Mouse (Mus musculus) hindbrain, embryonic 11.5 days (tissue): ENCODE results near the gene Pdlim7. TPM values are rescaled to one million over a fixed set of nuclear protein-coding genes. Genes with fewer than 3 reads are reported as not detected.

ENCODE experiments used
- ATAC-seq: fragments of 200-750 bp; cut with Nextera tagmentation; 2 replicates; pipeline ENCODE4 v1.8.0; 2017; ENCODE audit warnings: mild to moderate bottlenecking, moderate TSS enrichment, moderate library complexity; ENCODE audit not compliant: low FRiP score
- DNase-seq: peaks from one replicate; pipeline ENCODE4 v3.0.0-alpha.2; 2015; ENCODE audit warnings: low spot score
- H3K27ac ChIP-seq: fragments of 300-500 bp; sonication (generic); 2 replicates; pipeline ENCODE4 v1.5.1; 2014; ENCODE audit warnings: mild to moderate bottlenecking, low read depth, low read length
- H3K27me3 ChIP-seq: fragments of 300-500 bp; sonication (generic); 2 replicates; pipeline ENCODE4 v1.6.1; 2014; ENCODE audit warnings: mild to moderate bottlenecking, low read length, moderate library complexity, mixed read lengths; ENCODE audit not compliant: control insufficient read depth, insufficient read depth
- H3K36me3 ChIP-seq: fragments of 300-500 bp; sonication (generic); 2 replicates; pipeline ENCODE4 v1.6.1; 2014; ENCODE audit warnings: mild to moderate bottlenecking, low read length, moderate library complexity, mixed read lengths; ENCODE audit not compliant: control insufficient read depth, insufficient read depth
- H3K4me1 ChIP-seq: fragments of 300-500 bp; sonication (generic); replicated peaks from 2 replicates; pipeline ENCODE4 v1.6.1; 2014; ENCODE audit warnings: low read length, mixed read lengths; ENCODE audit not compliant: control insufficient read depth, insufficient read depth
- H3K4me2 ChIP-seq: fragments of 300-500 bp; sonication (generic); replicated peaks from 2 replicates; pipeline ENCODE4 v1.6.1; 2014; ENCODE audit warnings: mild to moderate bottlenecking, low read depth, low read length
- H3K4me3 ChIP-seq: fragments of 300-500 bp; sonication (generic); 2 replicates; pipeline ENCODE4 v1.5.1; 2014; ENCODE audit warnings: low read depth, low read length
- H3K9ac ChIP-seq: fragments of 300-500 bp; sonication (generic); 2 replicates; pipeline ENCODE4 v1.6.1; 2014; ENCODE audit warnings: low read depth, low read length
- H3K9me3 ChIP-seq: fragments of 300-500 bp; sonication (generic); 2 replicates; pipeline ENCODE4 v1.6.1; 2016; ENCODE audit warnings: low read length; ENCODE audit not compliant: control insufficient read depth
- WGBS: fragments of 180-500 bp; shearing (Covaris S2); extraction: QIAGEN DNeasy Blood & Tissue Kit; methylation state at CpG from one replicate; pipeline ENCODE4 v1.1.7; 2014; 5-methylcytosine and 5-hydroxymethylcytosine counted together
- polyA plus RNA-seq: library from polyadenylated mRNA; unstranded; fragments of >200 nt; fragmentation: Nextera tagmentation; extraction: Ambion mirVana; gene quantifications from 2 replicates; pipeline ENCODE4 v1.2.1, GENCODE M21; 2014

The Pdlim7 gene
- polyA plus RNA-seq, 1 experiment from 2014 or later: 152 TPM

DNA sequence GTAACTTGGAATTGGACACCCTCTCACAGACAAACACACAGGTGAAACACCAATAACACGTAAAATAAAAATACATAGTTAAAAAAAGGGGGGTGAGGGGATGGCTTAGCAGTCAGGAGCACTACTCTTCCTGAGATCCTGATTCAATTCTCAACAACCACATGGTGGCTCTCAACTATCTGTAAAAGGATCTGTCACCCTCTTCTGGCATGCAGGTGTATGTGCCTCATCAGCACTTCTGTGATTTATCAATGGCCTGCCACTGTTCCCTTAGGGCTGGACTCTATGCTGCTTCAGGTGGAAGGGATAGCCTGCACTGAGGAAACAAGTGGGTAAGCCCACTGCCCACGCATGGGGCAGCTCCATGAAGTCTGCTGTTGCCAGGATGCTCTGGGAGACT lies 27.5 kb upstream of the Pdlim7 start:
- 89% methylated on average over 2 of the region's 2 CpGs for WGBS
- no peak overlapping the region for H3K4me3 ChIP-seq
- no peak overlapping the region for H3K27ac ChIP-seq
- H3K9ac ChIP-seq: no peak overlapping the region
- no peaks in the 10 kb centered on the region for H3K9me3 ChIP-seq
- no peak overlapping the region for H3K4me2 ChIP-seq
- H3K27me3 ChIP-seq: no peaks in the 10 kb centered on the region
- no peaks in the 10 kb centered on the region; the same call in 1 of the 2 replicates for H3K4me1 ChIP-seq
- no peak for ATAC-seq
- peaks cover 11% of the 10 kb centered on the region; the same call in 1 of the 2 replicates for H3K36me3 ChIP-seq
- no peak for DNase-seq

DNA sequence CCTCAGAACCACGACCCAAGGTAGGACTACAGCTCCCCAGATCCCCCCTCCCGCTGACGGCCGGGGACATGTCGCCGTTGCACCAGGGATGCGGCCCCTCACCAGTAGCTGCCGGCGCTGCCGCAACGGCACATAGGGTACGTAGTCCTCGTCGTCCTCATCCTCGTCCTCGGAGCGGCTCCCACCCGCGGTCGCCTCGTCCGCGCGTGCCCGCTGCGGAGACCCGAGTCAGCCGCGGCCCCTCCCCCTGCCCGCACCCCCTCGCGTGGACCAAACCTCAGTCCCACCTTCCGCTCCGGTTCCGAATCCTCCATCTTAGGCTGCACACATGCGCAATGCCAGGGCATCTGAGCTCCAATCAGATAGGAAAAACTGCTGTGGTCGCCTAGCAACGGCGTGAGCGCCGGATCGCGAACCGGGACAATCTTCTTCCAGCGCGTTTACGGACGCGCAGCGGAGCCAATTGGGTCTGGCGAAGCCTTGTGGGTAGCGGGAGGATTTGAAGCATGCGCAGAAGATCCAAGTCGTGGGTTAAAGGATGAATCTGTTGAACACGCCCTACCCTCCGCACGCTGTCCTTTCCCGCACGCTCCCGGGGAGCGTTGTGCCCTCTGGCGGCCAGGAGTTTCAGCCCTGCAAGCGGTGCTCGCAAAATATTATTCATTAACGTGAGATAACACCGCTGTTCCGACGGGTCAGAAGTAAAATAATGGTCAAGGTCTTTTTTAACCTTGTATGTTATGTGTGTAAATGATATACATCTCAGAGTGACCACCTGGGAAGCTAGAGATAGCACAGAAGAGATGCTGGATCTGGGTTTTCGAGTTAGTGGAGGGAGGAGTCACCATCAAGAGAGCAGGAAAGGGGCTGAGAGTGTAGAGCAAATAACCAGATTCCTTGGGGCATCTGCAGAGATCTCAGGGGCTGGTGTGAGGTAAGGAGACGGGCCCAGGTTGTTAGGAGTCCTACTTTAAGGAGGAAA lies 23.0 kb upstream of the Pdlim7 start, which contains the start of gene Ddx41:
Gene Ddx41 (minus strand): TSS at position 465 of the 982 bp plus-strand sequence.
- Histone ChIP-seq H3K9ac (peak within 1 kb of the TSS; percentile 78), H3K27ac (peak within 1 kb of the TSS; percentile 40; the same call in 1 of the 2 replicates), H3K4me2 (peak within 1 kb of the TSS; percentile 87), H3K9me3 (no peaks in the 10 kb centered on the region), H3K4me1 (peaks cover 5% of the 10 kb centered on the region; the same call in 1 of the 2 replicates), H3K4me3 (peak within 1 kb of the TSS; percentile 80), H3K36me3 (peaks cover 12% of the 10 kb centered on the region), H3K27me3 (no peaks in the 10 kb centered on the region)
- peak; percentile 98 for DNase-seq
- 1% methylated on average over 70 of the region's 70 CpGs for WGBS
- peak; percentile 98 for ATAC-seq

DNA sequence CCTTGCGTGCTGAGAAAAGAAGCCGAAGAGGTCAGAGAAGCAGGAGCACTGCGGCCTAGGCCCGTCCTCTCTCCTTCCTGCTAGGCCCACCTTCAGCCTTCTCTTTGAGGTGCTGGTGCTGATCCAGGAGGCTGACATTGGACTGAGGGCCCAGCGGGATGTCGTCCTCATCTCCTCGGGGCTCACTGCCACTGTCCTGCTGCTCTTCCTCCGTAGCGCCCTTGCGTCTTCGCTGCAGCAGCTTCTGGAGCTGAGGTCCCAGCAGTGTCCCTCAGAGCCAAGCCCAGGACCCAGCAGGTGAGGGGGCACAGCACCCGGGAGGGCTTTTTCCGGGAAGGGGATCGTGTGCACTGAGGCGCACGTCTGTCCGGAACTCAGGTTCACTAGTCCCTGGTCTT lies 22.3 kb upstream of the Pdlim7 start:
- DNase-seq: no peak
- Histone ChIP-seq H3K4me3 (peak overlapping the region; percentile 80), H3K9ac (peak overlapping the region; percentile 78), H3K4me1 (peaks cover 5% of the 10 kb centered on the region; the same call in 1 of the 2 replicates), H3K9me3 (no peaks in the 10 kb centered on the region), H3K27ac (no peak overlapping the region; the same call in 1 of the 2 replicates), H3K4me2 (peak overlapping the region; percentile 87), H3K36me3 (peaks cover 9% of the 10 kb centered on the region), H3K27me3 (no peaks in the 10 kb centered on the region)
- 17% methylated on average over 17 of the region's 17 CpGs for WGBS
- ATAC-seq: peak; percentile 22

DNA sequence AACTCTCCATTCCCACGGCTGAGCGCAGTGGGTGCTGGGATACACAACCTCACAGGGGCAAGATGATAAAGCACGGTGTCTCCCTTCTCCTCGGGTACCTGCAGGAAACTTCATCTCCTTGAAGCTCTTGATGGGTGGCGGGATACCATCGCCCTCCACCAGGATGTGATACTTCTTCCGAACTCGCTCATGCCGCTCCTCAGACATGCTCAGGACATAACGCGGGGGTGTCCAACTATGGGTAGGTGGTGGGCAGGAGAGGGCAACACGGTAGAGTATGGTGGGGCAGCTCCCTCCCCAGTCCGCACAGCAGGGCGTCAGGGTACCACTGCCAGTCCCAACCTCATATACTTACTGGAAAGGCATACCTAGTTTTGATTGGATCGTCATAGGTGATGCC lies 21.7 kb upstream of the Pdlim7 start:
- Histone ChIP-seq H3K4me1 (peaks cover 5% of the 10 kb centered on the region; the same call in 1 of the 2 replicates), H3K4me3 (peak overlapping the region; percentile 80; the same call in 1 of the 2 replicates), H3K27ac (no peak overlapping the region), H3K4me2 (peak overlapping the region; percentile 87; the same call in 1 of the 2 replicates), H3K36me3 (peaks cover 14% of the 10 kb centered on the region), H3K27me3 (no peaks in the 10 kb centered on the region), H3K9me3 (no peaks in the 10 kb centered on the region), H3K9ac (peak overlapping the region; percentile 78; the same call in 1 of the 2 replicates)
- DNase-seq (no peak), ATAC-seq (no peak)
- WGBS: 92% methylated on average over 15 of the region's 15 CpGs

DNA sequence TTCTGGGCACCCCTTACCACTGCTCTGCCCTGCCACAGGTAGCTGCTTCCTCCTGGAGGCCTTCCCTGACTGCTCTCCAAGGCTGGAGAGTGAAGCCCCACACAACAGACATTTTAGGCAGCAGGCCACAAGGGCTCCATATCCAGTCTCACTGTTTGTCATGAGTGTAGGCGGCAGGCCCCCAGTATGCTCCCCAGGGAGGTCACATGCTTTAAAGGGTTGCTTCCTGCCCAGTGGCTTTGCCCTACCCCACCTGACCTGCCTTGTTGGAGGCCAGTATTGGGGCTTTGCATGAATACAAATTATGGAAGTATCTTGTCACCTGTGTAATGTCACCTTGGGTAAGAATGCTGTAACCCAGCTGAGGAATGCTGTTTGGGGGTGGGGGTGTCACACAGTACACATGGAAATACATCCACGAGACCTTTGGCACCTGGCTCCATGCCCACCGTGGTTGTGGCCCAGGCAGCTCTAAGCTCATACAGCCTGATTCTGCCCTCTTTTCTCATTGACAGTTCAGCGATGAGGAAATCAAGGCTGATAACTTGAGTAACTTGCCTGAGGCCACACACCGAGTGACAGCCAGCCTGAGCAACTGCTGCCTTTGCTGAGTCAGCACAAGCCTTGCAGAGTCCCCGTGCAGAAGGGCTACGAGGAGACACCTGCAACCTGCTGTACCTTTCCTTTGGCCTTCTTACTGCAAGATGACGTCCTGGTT lies 15.9 kb upstream of the Pdlim7 start, which contains the start of gene Dok3:
Gene Dok3 (minus strand): TSS at position 99 of the 718 bp plus-strand sequence.
- Histone ChIP-seq H3K4me1 (no peaks in the 10 kb centered on the region), H3K27ac (no peak within 1 kb of the TSS; the same call in 1 of the 2 replicates), H3K27me3 (no peaks in the 10 kb centered on the region), H3K9me3 (no peaks in the 10 kb centered on the region), H3K36me3 (peaks cover 24% of the 10 kb centered on the region), H3K4me2 (no peak within 1 kb of the TSS), H3K9ac (no peak within 1 kb of the TSS), H3K4me3 (no peak within 1 kb of the TSS)
- DNase-seq (no peak), ATAC-seq (no peak)
- WGBS: 88% methylated on average over 8 of the region's 8 CpGs

DNA sequence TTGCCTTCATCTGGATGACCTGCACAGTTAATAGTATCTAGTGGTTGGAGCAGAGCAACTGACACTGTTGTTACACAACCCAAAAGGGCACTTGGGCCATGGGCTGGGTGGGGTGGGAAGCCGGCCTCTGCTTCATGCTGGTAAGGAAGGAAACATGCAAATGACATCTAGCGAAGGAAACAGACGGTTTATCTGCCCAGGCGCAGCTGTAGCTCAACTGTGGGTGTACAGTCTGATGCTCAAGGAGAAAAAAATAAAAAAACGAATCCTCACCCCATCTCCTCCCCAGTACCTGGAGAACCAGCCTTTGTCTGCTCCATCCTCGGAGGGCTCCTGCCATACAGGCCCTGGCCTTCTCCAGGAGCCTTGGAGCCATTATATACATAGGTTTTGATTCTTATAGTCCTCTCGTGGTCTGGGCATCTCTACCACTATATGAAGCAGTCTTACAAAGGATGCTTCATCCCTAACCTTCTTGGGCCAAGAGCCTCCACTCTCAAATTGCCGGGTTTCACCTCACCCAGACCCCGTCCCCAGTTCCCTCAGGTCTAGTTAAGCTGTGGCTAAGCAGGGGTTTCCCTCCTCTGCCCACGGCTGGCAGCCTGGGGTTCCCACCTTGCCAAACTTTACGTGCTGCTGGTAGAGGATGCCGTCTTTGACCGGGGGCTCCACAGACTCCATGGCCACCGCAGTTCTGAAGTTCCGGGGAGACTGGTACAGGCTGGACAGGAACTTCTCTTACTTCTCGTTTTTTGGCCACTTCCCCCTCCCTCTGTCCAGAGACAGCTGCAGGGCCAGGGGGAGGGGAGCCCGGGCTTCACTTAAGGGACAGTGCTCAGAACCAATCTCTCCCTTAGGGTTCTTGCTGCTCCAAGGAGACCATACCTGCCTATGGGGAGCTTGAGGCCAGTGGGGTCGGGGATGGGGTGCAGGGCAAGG lies 14.6 kb upstream of the Pdlim7 start:
- no peak overlapping the region for H3K4me2 ChIP-seq

DNA sequence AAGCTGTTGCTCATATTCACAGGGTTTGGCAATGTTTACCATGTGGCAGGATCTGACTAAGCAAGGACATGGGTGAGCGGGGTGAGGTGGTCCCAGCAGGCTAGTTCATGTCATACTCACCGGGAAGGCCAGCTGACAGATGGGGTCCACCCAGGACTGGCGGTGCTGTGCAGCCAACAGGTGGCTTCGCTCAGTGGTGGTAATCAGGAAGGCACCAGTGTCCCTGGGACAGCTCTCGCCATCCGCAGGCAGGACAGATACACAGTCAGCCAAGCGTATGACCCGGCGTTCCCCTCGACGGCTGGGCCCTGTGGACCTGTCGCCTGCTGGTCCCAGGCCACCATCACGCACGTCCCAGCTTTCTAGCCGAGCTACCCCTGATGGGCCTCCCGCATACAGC lies 13.7 kb upstream of the Pdlim7 start:
- H3K4me2 ChIP-seq: no peak overlapping the region
- 0 out of 2 replicates have a peak overlapping the region, but pooled peaks have one; percentile 24 for H3K27ac ChIP-seq
- H3K9ac ChIP-seq: no peak overlapping the region
- no peaks in the 10 kb centered on the region for H3K9me3 ChIP-seq
- H3K4me1 ChIP-seq: no peaks in the 10 kb centered on the region
- no peak for DNase-seq
- peaks cover 19% of the 10 kb centered on the region for H3K36me3 ChIP-seq
- no peak for ATAC-seq
- H3K27me3 ChIP-seq: no peaks in the 10 kb centered on the region
- 88% methylated on average over 16 of the region's 16 CpGs for WGBS
- no peak overlapping the region for H3K4me3 ChIP-seq

More for the DNA sequence above, 14.6 kb upstream of the Pdlim7 start:
- no peak overlapping the region; the same call in 1 of the 2 replicates for H3K27ac ChIP-seq
- no peaks in the 10 kb centered on the region for H3K4me1 ChIP-seq
- DNase-seq (no peak), ATAC-seq (no peak)
- no peaks in the 10 kb centered on the region for H3K9me3 ChIP-seq
- H3K27me3 ChIP-seq: no peaks in the 10 kb centered on the region
- H3K36me3 ChIP-seq: peaks cover 19% of the 10 kb centered on the region
- 83% methylated on average over 18 of the region's 18 CpGs for WGBS
- H3K9ac ChIP-seq: no peak overlapping the region
- no peak overlapping the region for H3K4me3 ChIP-seq
